ENCODE assay signal across 11 mouse cellular contexts in genomic region chr5:66536696-66537358, GRCm38 (mm10).
A peak's percentile ranks its signal among the peaks of the same experiment; 100 is the strongest.
DNase-seq lines count a peak whose midpoint lies in the region; ATAC-seq and TF ChIP-seq lines count a peak whose summit lies in the region.
"Had no signal": no experiment of that assay in that cellular context is flagged by ENCODE, and none has a peak within 500 bp of the region (broad histone marks: within the 10 kb centered on the region; RNA-seq: fewer than 3 reads in every experiment).

No protein-coding gene starts in this region.

- H3K4me3 ChIP-seq in hindbrain, embryonic 12.5 days: no peak overlapping the region
- no peak overlapping the region for H3K4me3 ChIP-seq in hindbrain, embryonic 13.5 days
- no peak overlapping the region for H3K4me3 ChIP-seq in stomach, embryonic 14.5 days (ENCODE audit: low read depth, low read length)
- no peak overlapping the region for H3K4me3 ChIP-seq in stomach, postnatal 0 days (ENCODE audit: low read depth, low read length)
- H3K4me3 ChIP-seq: myocyte had no signal

- TF ChIP-seq CTCF in stomach, postnatal 0 days (IDR thresholded peaks at IDR 0.05; ENCODE audit: low read depth): no peak

- WGBS in hindbrain, embryonic 12.5 days: 49% methylated on average over 8 of the region's 8 CpGs
- WGBS in hindbrain, embryonic 13.5 days: 56% methylated on average over 8 of the region's 8 CpGs
- WGBS in stomach, embryonic 14.5 days: 30% methylated on average over 8 of the region's 8 CpGs
- WGBS in stomach, postnatal 0 days: 37% methylated on average over 8 of the region's 8 CpGs

- DNase-seq in embryo, embryonic 10 days (ENCODE audit: low spot score): peak; percentile 28
- no peak for DNase-seq in embryo, embryonic 10.5 days (ENCODE audit: low spot score)
- no peak for DNase-seq in stomach, postnatal 0 days (ENCODE audit: low spot score)
- no peak for DNase-seq in right cerebral cortex, postnatal 14 days
- DNase-seq in embryo, embryonic 9.5 days (ENCODE audit: extremely low spot score): no peak
- DNase-seq: cerebellum, adult 9-11 months had no signal

- 0 out of 2 replicates have a peak, but pooled peaks cover 2% of the 10 kb centered on the region for H3K36me3 ChIP-seq in hindbrain, embryonic 12.5 days
- 0 out of 2 replicates have a peak, but pooled peaks cover 3% of the 10 kb centered on the region for H3K36me3 ChIP-seq in hindbrain, embryonic 13.5 days
- no peaks in the 10 kb centered on the region for H3K36me3 ChIP-seq in stomach, embryonic 14.5 days (ENCODE audit: control insufficient read depth, insufficient read depth, low read length)
- no peaks in the 10 kb centered on the region for H3K36me3 ChIP-seq in stomach, postnatal 0 days (ENCODE audit: control insufficient read depth, insufficient read depth, low read length)

- H3K27ac ChIP-seq in hindbrain, embryonic 12.5 days: peak overlapping the region; percentile 2; the same call in 1 of the 2 replicates
- no peak overlapping the region for H3K27ac ChIP-seq in hindbrain, embryonic 13.5 days
- no peak overlapping the region; the same call in 1 of the 2 replicates for H3K27ac ChIP-seq in stomach, embryonic 14.5 days (ENCODE audit: low read length)
- H3K27ac ChIP-seq in stomach, postnatal 0 days (replicated peaks): no peak overlapping the region
- H3K27ac ChIP-seq: kidney, postnatal 0 days had no signal

- no peaks in the 10 kb centered on the region for H3K9me3 ChIP-seq in hindbrain, embryonic 12.5 days (replicated peaks)
- H3K9me3 ChIP-seq in hindbrain, embryonic 13.5 days: no peaks in the 10 kb centered on the region
- H3K9me3 ChIP-seq in stomach, embryonic 14.5 days (ENCODE audit: control insufficient read depth, low read depth, low read length): no peaks in the 10 kb centered on the region
- H3K9me3 ChIP-seq in stomach, postnatal 0 days (ENCODE audit: control insufficient read depth, low read length): no peaks in the 10 kb centered on the region

- peaks cover 27% of the 10 kb centered on the region for H3K4me1 ChIP-seq in hindbrain, embryonic 12.5 days
- peaks cover 36% of the 10 kb centered on the region for H3K4me1 ChIP-seq in hindbrain, embryonic 13.5 days (replicated peaks)
- H3K4me1 ChIP-seq in stomach, embryonic 14.5 days (ENCODE audit: control insufficient read depth, insufficient read depth, low read length): peaks cover 13% of the 10 kb centered on the region; the same call in 1 of the 2 replicates
- 0 out of 2 replicates have a peak, but pooled peaks cover 2% of the 10 kb centered on the region for H3K4me1 ChIP-seq in stomach, postnatal 0 days (replicated peaks; ENCODE audit: control insufficient read depth, insufficient read depth)

- no peak overlapping the region for H3K9ac ChIP-seq in hindbrain, embryonic 12.5 days
- no peak overlapping the region for H3K9ac ChIP-seq in hindbrain, embryonic 13.5 days
- H3K9ac ChIP-seq in stomach, embryonic 14.5 days (replicated peaks; ENCODE audit: low read depth, low read length): no peak overlapping the region
- no peak overlapping the region for H3K9ac ChIP-seq in stomach, postnatal 0 days (ENCODE audit: low read length)

- no peak for TF ChIP-seq EP300 in stomach, postnatal 0 days (optimal IDR thresholded peaks at IDR 0.05)

- no peak for ATAC-seq in hindbrain, embryonic 12.5 days (ENCODE audit: low FRiP score)
- ATAC-seq in hindbrain, embryonic 13.5 days (ENCODE audit: low FRiP score): no peak
- ATAC-seq in stomach, embryonic 14.5 days (ENCODE audit: insufficient number of reproducible peaks, insufficient read depth, low FRiP score, low read depth): peak; percentile 28; the same call in 1 of the 2 replicates
- ATAC-seq in stomach, postnatal 0 days (ENCODE audit: low FRiP score, low TSS enrichment): no peak

- H3K4me2 ChIP-seq in hindbrain, embryonic 12.5 days (replicated peaks): no peak overlapping the region
- no peak overlapping the region for H3K4me2 ChIP-seq in hindbrain, embryonic 13.5 days
- H3K4me2 ChIP-seq in stomach, embryonic 14.5 days (replicated peaks; ENCODE audit: low read depth, low read length): no peak overlapping the region
- no peak overlapping the region for H3K4me2 ChIP-seq in stomach, postnatal 0 days (replicated peaks; ENCODE audit: low read depth)

- no peaks in the 10 kb centered on the region for H3K27me3 ChIP-seq in hindbrain, embryonic 12.5 days
- H3K27me3 ChIP-seq in hindbrain, embryonic 13.5 days: no peaks in the 10 kb centered on the region
- no peaks in the 10 kb centered on the region for H3K27me3 ChIP-seq in stomach, embryonic 14.5 days (ENCODE audit: control insufficient read depth, insufficient read depth, low read length)
- H3K27me3 ChIP-seq in stomach, postnatal 0 days (ENCODE audit: control insufficient read depth, insufficient read depth, low read length): no peaks in the 10 kb centered on the region
